Mouse (Mus musculus): Measurements from ENCODE around the gene Fbxw2.

GRCm38 (mm10) chr2:34825827-34826459 lies at the start of gene Fbxw2:
- no peak for TF ChIP-seq CTCF (IDR thresholded peaks at IDR 0.05; ENCODE audit: extremely low read depth, insufficient read depth, insufficient read length, insufficient replicate concordance)
- TF ChIP-seq POLR2A (IDR thresholded peaks at IDR 0.05; ENCODE audit: low read depth, low read length), result peak; percentile 55

All from spleen, adult 2 months (tissue).